Mouse (Mus musculus): ENCODE measurements at regions not wholly inside any gene's neighbourhood (a gene's known extent, or its start where the extent isn't known, plus 50 kb on each side); places are given as distances from the start of the nearest gene placed in this dataset.

DNA sequence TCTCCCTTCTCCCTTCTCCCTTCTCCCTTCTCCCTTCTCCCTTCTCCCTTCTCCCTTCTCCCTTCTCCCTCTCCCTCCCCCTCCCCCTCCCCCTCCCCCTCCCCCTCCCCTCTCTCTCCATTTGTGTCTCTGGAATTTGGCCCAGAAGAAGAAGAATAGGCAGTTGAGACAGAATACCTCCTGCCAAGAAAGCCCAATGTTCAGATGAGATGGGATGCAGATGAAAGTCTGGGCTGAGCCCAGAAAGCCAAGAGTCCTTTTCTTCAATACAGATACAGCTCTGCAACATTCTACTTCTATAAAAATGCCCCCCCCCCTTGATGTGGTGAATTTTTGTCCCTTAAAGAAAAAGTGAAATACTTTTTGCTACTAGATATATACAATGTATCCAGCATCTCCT, 489.2 kb downstream of the Kcnj2 start:
- ATAC-seq (ENCODE audit: low FRiP score), result no peak
- Histone ChIP-seq H3K4me1 (peaks cover 7% of the 10 kb centered on the region; the same call in 1 of the 2 replicates), H3K9ac (no peak overlapping the region), H3K4me3 (replicated peaks) (no peak overlapping the region), H3K27me3 (no peaks in the 10 kb centered on the region), H3K9me3 (no peaks in the 10 kb centered on the region), H3K36me3 (replicated peaks) (no peaks in the 10 kb centered on the region), H3K4me2 (no peak overlapping the region), H3K27ac (no peak overlapping the region)

DNA sequence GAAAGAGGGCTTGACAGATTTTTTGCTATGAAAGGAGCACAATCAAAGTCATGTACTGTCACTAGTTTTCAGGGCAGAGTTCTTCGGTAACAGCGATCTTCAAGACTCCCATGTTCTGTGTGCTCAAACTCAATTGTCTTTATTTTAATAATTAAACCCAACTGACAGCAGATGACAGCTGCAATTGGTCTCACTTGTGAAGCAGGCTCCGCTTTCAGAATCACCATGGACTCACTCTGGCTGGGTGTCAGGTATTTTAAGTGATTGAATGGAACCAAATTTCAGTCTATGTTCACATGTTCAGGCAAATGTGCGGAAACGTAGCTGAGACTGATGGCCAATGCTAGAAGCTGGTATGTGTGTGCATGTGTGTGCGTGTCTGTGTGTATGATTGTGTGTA, 489.7 kb downstream of the Kcnj2 start:
- no peak overlapping the region for H3K9ac ChIP-seq
- no peaks in the 10 kb centered on the region for H3K36me3 ChIP-seq (replicated peaks)
- no peaks in the 10 kb centered on the region for H3K27me3 ChIP-seq
- H3K27ac ChIP-seq, result no peak overlapping the region
- H3K9me3 ChIP-seq, result no peaks in the 10 kb centered on the region
- H3K4me1 ChIP-seq, result peaks cover 7% of the 10 kb centered on the region; the same call in 1 of the 2 replicates
- H3K4me2 ChIP-seq, result no peak overlapping the region
- WGBS, result 85% methylated on average over 6 of the region's 6 CpGs
- H3K4me3 ChIP-seq (replicated peaks), result no peak overlapping the region
- no peak for ATAC-seq (ENCODE audit: low FRiP score)

DNA sequence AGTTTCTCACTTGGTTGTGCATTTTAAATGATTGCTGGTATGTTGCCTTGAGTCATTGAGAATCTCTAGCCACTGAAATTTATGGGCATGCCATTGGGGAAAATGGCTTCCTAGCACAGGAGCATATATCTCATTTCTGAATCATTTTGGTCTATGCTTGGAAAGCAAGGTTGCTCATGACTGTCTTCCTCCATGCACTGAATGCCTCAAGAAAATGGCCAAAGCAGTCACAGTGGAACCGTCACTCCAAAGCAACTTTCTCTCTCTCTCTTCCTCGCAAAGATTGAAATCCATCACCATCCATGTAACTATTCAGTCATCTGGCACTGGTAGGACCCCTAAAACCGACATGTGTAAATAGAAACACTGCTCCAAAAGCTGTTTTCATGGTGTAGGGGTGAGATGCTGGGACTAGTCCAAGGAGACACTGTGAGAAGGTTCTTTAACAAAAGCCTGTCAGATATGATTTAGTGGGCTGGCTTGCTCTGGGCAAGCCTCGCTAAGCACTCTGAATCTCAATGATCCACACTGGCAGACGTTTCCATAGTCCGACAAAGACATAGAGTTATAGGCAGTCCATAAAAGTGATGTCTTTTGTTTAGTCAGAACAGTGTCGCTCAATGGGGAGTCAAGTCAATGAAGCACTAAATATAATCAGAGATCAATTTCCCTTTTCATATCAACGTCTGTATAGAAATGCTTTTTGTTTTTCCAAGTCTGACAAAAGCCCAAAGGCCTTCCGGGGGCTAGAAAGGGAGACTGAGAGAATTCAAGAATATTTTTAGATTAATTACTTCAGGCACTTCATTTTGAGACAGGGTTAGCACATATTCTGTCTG, 492.6 kb downstream of the Kcnj2 start:
- H3K4me2 ChIP-seq, result no peak overlapping the region
- no peaks in the 10 kb centered on the region for H3K36me3 ChIP-seq (replicated peaks)
- no peaks in the 10 kb centered on the region for H3K27me3 ChIP-seq
- no peak overlapping the region for H3K9ac ChIP-seq
- H3K9me3 ChIP-seq, result no peaks in the 10 kb centered on the region
- peaks cover 7% of the 10 kb centered on the region; the same call in 1 of the 2 replicates for H3K4me1 ChIP-seq
- WGBS, result 41% methylated on average over 9 of the region's 9 CpGs
- no peak overlapping the region for H3K4me3 ChIP-seq (replicated peaks)
- ATAC-seq (ENCODE audit: low FRiP score), result no peak
- H3K27ac ChIP-seq, result no peak overlapping the region

DNA sequence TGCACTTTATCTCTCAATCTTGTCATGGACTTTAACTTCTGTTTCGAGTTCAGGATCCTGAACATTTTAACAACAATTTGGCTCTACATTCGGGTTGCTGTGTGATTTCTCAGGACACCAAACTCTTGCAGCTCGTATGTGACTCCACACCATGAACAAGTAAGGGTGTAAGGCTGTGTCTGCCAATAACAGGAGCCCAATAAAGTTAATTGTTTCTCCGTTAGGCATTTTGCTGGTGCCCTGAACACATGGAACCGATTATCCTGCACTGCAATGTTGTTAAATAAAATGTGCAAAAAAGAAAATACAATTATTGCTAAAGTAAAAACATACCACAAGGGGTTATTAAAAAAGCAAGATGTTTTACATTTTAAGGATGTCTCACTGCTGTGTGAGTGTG, 497.2 kb downstream of the Kcnj2 start:
- Histone ChIP-seq H3K36me3 (replicated peaks) (no peaks in the 10 kb centered on the region), H3K4me2 (no peak overlapping the region), H3K27me3 (no peaks in the 10 kb centered on the region), H3K9me3 (no peaks in the 10 kb centered on the region), H3K4me1 (peaks cover 7% of the 10 kb centered on the region; the same call in 1 of the 2 replicates), H3K4me3 (replicated peaks) (no peak overlapping the region), H3K27ac (no peak overlapping the region), H3K9ac (no peak overlapping the region)
- 76% methylated on average over 5 of the region's 5 CpGs for WGBS
- no peak for ATAC-seq (ENCODE audit: low FRiP score)

DNA sequence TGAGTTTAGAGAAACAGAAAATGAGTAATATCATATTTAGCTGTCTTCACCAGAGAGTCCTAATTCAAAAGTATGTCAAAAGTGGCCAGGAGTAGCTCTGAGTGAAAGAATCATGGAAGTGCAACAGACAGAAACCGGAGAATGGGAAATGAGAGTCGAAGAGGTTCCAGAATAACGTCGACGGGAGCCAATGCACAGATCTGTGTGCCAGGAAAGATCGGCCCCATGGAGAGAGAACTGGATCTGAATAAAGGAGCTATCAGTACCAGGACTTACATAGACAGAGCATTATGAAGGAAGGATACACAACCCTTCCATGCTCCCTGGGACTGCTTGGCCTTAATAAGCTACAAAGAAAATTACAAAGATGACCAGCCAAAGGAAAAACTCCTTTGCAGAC, 502.1 kb downstream of the Kcnj2 start:
- 97% methylated on average over 6 of the region's 6 CpGs for WGBS
- H3K27me3 ChIP-seq, result no peaks in the 10 kb centered on the region
- 0 out of 2 replicates have a peak, but pooled peaks cover 3% of the 10 kb centered on the region for H3K9me3 ChIP-seq
- H3K4me3 ChIP-seq (replicated peaks), result no peak overlapping the region
- no peak overlapping the region for H3K27ac ChIP-seq
- no peak overlapping the region for H3K4me2 ChIP-seq
- H3K4me1 ChIP-seq, result no peaks in the 10 kb centered on the region
- H3K36me3 ChIP-seq (replicated peaks), result no peaks in the 10 kb centered on the region
- ATAC-seq (ENCODE audit: low FRiP score), result no peak
- H3K9ac ChIP-seq, result no peak overlapping the region

DNA sequence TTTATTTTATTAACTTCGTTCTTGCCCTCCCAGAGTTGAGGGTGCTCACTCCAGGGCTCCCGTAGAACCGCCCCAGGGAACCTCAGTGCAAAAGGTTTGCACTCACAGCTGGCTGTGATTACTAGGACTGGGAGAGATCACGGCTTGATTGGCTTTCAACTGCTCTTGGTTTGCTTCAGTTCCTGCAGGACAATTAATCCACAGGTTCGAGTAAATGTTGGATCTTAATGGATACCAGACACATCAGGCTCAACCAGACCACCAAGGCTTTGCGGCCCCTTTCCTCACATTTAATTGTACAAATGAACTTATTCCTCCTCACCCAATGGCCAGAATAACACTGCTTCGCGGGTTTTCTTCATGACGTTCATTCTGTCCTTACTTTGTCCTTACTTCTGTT, 502.9 kb downstream of the Kcnj2 start:
- H3K4me3 ChIP-seq (replicated peaks), result no peak overlapping the region
- H3K4me2 ChIP-seq, result no peak overlapping the region
- H3K36me3 ChIP-seq (replicated peaks), result no peaks in the 10 kb centered on the region
- 84% methylated on average over 9 of the region's 9 CpGs for WGBS
- no peak overlapping the region for H3K9ac ChIP-seq
- no peak overlapping the region for H3K27ac ChIP-seq
- 0 out of 2 replicates have a peak, but pooled peaks cover 3% of the 10 kb centered on the region for H3K9me3 ChIP-seq
- H3K27me3 ChIP-seq, result no peaks in the 10 kb centered on the region
- no peak for ATAC-seq (ENCODE audit: low FRiP score)
- H3K4me1 ChIP-seq, result no peaks in the 10 kb centered on the region

DNA sequence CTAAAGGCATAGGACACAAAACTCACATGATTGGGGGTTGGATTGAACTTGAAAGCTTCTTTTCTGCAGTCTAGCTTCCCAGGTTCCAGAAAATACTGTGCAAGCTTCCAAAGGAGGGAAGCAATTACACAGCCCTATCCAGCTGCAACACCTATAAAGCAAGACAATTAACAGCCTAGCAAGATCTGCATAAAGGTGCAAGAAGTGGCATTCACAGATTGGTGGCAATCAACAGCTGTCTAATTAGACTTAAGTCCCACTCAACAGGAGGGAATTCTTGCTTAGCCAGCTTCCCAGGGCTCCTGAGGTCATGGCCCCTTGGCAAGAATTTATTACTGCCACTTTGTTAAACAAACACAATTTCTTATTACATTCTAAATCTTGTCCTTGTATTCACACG, 511.9 kb downstream of the Kcnj2 start:
- Histone ChIP-seq H3K9ac (no peak overlapping the region), H3K4me1 (peaks cover 6% of the 10 kb centered on the region; the same call in 1 of the 2 replicates), H3K27ac (no peak overlapping the region), H3K4me3 (replicated peaks) (no peak overlapping the region), H3K4me2 (no peak overlapping the region), H3K27me3 (no peaks in the 10 kb centered on the region), H3K36me3 (replicated peaks) (no peaks in the 10 kb centered on the region), H3K9me3 (0 out of 2 replicates have a peak, but pooled peaks cover 2% of the 10 kb centered on the region)
- no peak for ATAC-seq (ENCODE audit: low FRiP score)
- WGBS, result 0% methylated on average over 1 of the region's 1 CpGs

DNA sequence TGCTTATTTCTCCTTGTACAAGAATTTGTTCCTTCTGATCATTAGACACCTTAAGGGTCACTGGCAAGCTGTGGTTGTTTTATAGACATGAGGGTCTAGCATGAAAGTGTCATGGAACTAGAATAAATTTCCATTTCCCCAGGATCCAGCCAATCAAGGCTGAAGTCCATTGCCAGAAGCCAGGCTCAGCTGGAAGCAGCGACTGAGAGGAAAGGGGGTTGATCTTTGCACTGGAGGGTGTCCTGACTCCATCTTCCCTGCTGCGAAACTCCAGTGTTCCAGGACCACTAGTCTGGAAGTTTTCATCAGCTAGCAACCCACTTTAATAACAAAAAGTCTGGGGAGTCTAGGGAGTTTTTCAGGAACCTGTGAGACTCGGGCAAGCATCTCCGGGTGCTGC, 517.0 kb downstream of the Kcnj2 start:
- H3K4me2 ChIP-seq, result no peak overlapping the region
- WGBS, result 86% methylated on average over 4 of the region's 4 CpGs
- peaks cover 3% of the 10 kb centered on the region; the same call in 1 of the 2 replicates for H3K4me1 ChIP-seq
- no peak overlapping the region for H3K27ac ChIP-seq
- H3K9me3 ChIP-seq, result no peaks in the 10 kb centered on the region
- ATAC-seq (ENCODE audit: low FRiP score), result no peak
- no peak overlapping the region for H3K9ac ChIP-seq
- no peaks in the 10 kb centered on the region for H3K36me3 ChIP-seq (replicated peaks)
- H3K4me3 ChIP-seq (replicated peaks), result no peak overlapping the region
- H3K27me3 ChIP-seq, result no peaks in the 10 kb centered on the region

DNA sequence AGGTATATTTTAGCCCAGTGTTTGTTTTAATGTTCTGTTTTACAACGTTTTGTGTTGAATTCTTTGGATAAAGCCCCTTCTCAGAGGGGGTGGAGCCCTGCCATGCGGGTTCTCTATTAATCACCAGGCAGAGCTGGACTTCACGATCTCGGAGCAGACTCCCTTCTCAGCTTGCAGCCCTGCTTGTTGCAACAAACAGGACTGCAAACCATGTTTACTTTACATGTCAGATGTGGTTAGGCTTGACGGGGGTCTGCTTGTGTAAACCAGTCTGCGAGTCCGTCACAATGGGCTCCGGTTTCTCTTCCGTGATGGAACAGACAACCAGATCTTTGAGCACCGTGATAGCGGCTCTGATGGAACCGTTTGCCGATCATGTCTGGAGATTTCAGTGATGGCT, 517.6 kb downstream of the Kcnj2 start:
- Histone ChIP-seq H3K9me3 (no peaks in the 10 kb centered on the region), H3K4me1 (no peaks in the 10 kb centered on the region), H3K9ac (no peak overlapping the region), H3K4me3 (replicated peaks) (no peak overlapping the region), H3K27ac (no peak overlapping the region), H3K4me2 (no peak overlapping the region), H3K27me3 (no peaks in the 10 kb centered on the region), H3K36me3 (replicated peaks) (no peaks in the 10 kb centered on the region)
- ATAC-seq (ENCODE audit: low FRiP score), result no peak
- WGBS, result 79% methylated on average over 13 of the region's 13 CpGs

DNA sequence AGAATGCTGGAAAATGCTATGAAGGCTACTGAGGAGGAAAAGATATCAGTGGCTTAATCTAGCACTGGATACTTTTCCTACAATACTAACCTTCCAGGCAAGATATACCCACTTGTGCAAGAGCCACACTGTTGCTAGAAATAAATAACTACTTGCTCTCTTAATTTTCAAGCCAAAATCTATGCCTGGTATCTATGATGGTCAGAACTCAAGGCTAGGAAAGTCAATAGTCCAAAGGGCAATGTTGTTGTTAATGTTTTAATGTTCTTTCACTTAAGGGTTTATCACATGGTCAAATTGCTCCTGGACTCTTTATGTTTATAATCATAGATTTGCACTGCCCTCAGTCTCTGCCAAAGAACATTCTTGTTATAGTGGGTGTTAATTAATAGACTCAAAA, 533.5 kb downstream of the Kcnj2 start:
- Histone ChIP-seq H3K36me3 (replicated peaks) (no peaks in the 10 kb centered on the region), H3K4me2 (no peak overlapping the region), H3K4me1 (no peaks in the 10 kb centered on the region), H3K9ac (no peak overlapping the region), H3K4me3 (replicated peaks) (no peak overlapping the region), H3K9me3 (no peaks in the 10 kb centered on the region), H3K27me3 (no peaks in the 10 kb centered on the region), H3K27ac (no peak overlapping the region)
- ATAC-seq (ENCODE audit: low FRiP score), result no peak

DNA sequence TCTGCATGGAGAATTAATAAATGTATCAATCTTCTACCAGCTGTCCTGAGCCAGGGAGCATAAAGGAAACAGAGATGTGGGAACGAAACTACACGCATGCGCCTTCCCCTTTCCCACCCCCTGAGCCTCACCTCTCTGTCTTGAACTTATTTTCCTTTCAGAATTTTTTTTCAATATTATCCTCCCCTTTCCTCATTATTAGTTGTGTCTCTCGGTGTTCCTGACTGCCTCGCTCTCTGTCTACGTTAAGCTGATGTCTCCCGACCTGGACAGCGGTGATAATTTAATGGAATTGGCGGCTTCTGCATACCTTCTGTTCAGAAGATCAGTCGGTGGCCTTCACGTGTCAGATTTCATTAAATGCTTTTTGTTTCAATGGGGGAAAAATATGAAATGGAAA, 539.2 kb downstream of the Kcnj2 start:
- 86% methylated on average over 11 of the region's 11 CpGs for WGBS
- no peak for ATAC-seq (ENCODE audit: low FRiP score)

DNA sequence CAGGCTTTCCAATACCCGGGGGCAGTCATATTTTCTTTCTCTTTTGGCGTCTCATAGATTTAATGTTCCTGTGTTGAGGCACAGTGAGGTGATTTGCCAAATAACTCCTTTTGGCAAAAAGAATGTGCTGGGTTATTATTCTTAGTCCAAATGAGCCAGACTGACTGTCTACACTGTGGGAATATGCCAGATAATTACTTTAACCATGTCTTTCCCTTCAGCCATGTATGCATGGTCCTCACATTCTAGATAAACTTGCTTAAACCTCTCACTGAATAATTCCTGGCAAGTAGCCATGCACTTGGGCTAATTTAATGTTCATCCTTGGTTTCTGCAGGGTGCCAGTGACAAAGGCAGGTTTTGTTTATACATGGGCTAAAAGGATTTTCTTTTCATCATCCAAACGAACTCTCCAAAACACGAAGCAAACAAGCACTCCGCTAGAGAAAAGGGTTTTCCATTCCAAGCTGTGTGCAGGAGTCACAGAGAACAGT, 544.6 kb downstream of the Kcnj2 start:
- ATAC-seq (ENCODE audit: low FRiP score), result no peak
- WGBS, result 51% methylated on average over 5 of the region's 5 CpGs
- 0 out of 2 replicates have a peak, but pooled peaks cover 6% of the 10 kb centered on the region for H3K4me1 ChIP-seq

More for the DNA sequence above, 539.2 kb downstream of the Kcnj2 start:
- Histone ChIP-seq H3K27ac (no peak overlapping the region), H3K9ac (no peak overlapping the region), H3K36me3 (replicated peaks) (no peaks in the 10 kb centered on the region), H3K4me3 (replicated peaks) (no peak overlapping the region), H3K9me3 (no peaks in the 10 kb centered on the region), H3K27me3 (no peaks in the 10 kb centered on the region), H3K4me1 (no peaks in the 10 kb centered on the region), H3K4me2 (no peak overlapping the region)

DNA sequence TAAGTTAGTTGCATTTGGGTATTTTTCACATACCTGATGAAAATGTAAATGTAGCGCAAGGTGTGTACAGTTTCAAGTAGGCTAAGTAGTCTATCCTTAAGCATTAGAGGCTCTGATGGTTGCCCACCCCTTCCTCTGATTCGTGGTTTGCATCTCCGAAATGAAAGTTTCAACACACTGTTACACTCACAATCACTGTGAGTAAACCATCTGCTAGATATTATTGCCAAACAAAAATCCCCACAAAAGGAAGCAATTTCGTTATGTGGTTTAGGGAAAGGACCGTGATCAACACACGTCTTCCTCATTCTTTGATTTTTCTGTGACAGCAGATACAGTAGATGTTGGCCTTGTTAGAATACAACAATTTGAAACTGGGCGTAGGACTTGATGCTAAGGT, 577.6 kb downstream of the Kcnj2 start:
- Histone ChIP-seq H3K9ac (no peak overlapping the region), H3K27ac (no peak overlapping the region), H3K4me1 (no peaks in the 10 kb centered on the region), H3K27me3 (no peaks in the 10 kb centered on the region), H3K36me3 (replicated peaks) (no peaks in the 10 kb centered on the region), H3K4me2 (no peak overlapping the region), H3K4me3 (replicated peaks) (no peak overlapping the region), H3K9me3 (no peaks in the 10 kb centered on the region)
- no peak for ATAC-seq (ENCODE audit: low FRiP score)
- WGBS, result 93% methylated on average over 7 of the region's 7 CpGs

More for the DNA sequence above, 544.6 kb downstream of the Kcnj2 start:
- Histone ChIP-seq H3K36me3 (replicated peaks) (no peaks in the 10 kb centered on the region), H3K4me3 (replicated peaks) (no peak overlapping the region), H3K9ac (no peak overlapping the region), H3K27me3 (no peaks in the 10 kb centered on the region), H3K4me2 (no peak overlapping the region), H3K9me3 (no peaks in the 10 kb centered on the region), H3K27ac (no peak overlapping the region)

Measured in forebrain, embryonic 12.5 days (tissue).